Mouse (Mus musculus): ENCODE data around the gene Pphln1.

The Pphln1 gene

DNA sequence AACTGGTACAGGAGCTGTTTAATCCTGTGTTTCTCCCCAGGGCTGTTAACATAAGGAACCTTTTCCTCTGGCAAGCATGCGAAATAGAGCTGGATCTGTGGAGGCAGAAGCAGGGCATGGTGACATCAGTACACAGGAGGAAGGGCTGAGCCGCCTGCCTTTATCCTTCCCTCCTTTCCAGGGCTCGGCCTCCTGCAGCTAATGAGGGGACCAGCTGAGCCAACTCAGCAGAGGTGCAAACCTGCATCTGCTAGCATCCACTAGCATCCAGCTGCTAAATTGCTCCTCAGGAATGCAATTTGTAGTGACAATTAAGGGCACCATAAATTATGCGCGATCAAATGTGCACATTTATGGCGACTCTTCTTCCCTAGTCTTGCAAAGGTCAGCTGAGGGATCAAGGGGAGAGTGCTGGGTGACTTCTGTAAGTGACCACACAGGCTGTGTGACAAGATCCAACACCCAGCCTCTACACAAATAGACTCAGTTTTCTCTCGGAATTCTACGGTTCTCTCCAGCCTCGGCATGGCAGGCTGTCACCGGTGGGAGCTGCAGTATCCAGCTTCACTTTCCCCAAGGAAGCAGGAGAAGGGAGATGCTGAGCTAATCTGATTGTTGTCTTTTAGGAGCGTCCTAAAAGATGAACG is 112.7 kb downstream of the Pphln1 start:
- no peak for DNase-seq

DNA sequence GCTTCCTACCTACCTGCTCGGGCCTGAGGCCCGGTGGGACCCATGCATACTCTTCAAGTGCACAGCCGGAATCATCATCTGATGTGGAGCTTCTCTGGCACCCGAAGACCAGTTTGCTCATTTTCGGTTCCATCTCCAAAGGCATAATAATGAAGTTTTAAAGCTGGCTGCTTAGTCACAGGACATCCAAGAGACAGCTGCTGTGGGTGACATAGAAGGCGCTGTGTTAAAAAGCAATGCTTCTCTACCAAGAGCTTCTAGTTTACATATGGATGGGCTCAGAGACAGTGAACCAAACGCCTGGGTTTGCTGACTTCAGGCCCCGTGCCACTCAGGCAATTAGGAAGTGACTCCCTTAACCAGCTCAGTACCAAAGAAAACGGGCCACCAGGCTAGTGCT is 114.3 kb downstream of the Pphln1 start:
- no peak for DNase-seq

DNA sequence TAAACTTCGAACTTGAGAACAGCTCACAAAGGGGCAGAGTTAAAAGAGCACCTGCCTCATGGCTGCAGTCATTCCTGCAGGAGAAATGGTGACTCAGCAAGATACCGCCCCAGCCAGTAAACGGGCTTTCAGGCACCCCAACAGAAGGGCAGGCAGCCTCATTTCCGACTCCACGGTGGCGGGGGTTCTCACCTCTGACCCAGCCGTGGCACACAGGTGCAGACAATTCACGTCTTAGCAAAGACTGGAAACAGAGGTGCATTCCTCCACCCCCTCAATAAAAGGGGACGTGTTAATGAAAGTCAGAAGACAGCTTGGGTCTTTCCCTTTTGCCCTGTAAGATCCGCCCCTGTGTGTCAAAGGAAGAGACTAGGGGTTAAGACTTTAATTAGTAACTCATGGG is 115.8 kb downstream of the Pphln1 start:
- DNase-seq: no peak

DNA sequence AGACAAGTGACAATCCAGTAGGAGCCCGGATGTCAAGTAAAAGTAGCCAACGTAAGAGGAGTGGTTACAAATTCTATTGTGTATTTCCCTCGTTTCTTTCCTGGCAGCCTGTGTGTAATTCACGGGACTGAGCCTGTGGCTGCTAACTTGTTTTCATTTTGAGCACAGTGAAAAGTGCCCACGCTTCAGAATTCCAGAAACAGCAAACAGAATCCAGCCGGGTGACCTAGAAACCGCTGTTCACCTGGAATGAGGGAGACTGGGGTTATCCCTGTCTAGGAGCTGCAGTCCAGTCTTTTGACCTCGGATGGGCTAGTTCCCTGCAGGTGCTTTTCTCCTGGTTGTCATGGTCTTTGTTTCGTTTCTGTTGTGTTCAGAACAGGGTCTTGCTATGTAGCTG is 117.2 kb downstream of the Pphln1 start:
- DNase-seq: no peak

DNA sequence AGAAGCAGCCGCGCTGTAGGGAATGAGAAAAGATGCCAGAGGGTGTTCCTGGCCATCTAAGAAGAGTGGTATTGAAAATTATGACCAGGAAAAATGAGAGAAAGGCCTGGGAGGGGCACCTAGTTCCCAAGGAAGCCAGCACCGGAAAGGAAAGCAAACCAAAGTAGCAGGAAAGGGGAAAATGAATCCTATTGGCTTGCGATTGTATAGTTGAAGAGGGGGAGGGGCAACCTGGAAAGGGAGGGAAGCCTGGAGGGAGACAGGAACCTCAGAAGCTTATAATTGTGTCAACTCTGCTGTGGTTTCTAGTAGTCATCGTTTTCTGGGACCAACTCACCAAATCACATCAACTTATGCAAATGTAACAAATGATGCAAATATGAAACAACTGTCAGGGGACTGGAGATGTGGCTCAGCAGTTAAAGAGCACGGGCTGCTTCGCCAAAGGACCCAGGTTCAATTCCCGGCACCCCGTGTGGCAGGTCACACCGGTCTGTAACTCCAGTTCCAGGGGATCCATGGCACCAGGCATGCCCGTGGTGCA is 118.9 kb downstream of the Pphln1 start:
- DNase-seq: no peak

DNA sequence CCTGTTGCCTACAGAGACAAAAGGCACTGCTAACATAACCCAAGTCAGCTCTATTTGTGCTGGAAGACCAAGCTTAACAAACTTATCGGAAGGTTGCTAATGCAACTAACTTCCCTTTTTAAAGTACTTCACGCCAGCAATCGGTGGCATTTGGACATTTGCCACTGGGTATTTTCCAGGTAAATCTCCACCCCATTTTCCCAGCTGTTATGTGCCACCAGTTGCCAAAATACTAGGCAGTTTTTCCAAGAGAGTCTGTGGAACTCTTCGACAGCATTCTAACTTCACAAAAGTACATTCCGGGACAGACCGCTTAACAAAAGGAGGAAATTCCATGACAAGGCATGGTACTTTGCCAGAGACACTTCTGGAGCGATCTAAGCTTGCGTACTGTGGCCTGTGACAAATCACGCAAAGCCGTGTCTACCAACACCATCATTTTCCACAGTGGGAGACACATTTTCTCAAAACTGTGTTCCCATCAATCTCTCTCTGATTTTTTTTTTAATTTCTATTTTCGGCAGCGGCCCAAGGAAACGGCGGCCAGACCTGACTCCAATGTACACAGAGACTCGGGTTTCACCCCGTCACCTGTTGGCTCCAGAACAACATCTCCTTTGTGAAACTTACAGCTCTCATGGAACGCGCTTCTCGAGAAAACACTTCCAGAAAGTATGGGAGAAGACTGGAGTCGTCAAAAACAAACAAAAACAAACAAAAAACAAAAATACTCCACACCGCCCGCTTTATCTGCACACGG is 120.2 kb downstream of the Pphln1 start:
- no peak for DNase-seq

DNA sequence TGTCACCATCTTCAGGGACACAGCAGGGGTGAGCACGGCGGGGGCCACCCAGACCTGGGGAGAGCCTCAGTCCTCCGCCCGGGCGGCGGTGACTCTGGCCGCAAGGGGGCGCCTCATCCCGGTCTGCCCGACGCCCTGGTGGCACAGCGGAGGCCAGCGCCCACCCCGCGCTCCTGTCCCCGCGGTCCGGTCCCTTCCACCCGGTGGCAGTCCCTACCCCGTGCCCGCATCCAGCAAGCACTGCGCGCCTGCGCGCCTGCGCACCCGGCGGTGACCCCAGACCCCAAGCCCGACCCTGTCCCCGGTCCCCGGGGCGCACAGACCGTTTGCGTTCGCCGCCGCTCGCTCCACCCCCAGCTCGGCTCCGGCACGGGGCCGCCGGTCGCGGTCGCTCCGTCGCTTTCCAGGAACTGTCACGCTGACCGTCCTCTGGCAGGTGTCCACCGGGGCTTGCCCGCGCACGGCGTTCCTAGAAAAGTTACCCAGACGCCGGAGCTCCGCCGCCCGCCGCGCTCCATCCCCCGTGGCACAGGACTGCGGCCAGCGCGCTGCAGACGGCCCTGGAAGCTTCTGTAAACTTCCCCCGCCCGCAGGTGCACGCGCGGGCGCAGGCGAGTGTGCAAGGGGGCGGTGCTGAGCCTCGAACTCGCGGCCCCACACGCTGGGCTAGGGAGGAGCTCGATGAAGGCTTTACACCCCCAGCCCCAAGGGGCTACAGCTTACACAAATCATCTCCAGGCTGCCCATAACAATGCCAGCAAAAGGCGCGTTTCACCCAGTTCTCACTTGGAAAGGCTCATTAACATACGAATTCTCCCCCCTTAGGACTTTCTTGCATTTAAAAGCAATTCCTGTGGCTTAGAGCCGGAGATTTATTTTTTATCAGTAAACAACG is 121.0 kb downstream of the Pphln1 start:
- peak; percentile 69 to 79 for DNase-seq

DNA sequence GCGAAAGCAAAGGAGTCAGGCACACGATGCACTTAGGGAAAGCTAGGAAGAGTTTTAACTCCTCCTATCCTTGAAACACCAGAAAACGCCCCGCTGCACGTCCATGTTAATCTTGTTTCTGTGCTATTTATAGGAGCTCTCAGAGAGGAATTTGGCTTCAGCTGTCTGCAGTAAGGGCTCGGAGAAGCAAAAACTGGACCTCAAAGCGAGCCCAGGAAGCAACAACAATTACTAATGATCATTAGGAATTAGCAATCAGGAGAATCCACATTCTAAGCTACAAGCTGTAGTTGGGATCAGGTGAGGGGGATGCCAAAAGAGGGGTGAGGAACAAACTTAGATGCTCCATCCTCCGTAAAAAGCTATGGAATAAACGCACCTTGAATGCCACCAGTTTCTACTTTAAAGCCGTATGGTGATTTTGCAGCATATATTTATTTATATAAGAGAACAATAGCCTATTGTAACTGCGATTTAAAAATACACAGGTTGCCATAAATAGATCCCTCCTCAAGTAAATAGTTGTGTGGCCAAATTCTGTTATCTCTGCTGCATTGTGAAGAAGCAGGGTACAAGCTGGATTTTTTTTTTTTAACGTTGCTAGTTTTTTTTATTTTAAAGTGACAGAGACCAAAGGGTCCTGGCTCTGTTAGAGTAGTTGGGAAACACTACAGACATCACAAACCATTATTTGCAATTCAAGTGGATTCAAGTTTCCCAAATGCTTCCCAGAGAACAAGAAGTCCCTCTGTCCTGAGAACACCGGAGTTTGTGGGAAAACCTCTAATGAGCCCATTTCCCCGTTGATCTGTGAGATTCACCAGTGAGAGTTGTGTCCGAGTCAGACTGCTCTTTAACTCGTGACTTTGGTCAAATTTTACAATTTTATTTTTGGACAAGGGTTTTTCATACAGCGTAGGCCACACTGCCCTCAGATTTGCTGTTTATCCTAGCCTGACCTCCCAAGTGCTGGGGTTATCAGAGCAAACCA is 122.0 kb downstream of the Pphln1 start:
- DNase-seq: no peak

DNA sequence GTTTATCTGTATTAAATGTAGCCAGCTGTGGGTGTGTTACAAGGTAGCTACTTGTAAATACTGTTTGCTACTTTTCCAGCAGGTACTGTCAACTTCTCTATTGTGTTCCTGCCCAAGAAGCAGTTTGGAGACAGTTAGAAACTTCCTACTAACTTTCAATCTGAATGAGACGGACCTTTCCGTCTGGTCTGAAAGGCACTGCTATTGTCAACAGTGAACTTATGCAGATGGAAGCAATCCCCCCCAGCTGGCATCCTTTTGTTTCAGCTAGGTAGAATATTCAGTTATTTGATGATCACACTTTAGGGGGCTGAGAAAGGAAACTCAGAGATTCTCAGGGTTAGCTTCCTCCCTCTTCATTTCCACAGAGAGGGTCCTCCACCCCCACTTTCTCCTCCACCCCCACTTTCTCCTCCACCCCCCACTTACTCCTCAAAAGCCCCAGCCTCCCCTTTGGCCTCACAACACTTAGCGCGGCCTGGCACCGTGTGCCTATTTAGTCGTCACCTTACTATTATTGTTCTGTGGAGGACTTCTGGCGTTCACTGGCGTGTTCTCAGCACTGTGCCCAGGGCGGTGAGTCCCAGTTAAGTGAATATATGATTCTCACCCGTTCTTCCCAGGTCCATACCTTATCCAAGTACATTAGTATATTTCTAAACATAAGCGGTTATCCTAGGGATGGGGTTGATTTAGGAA is 123.1 kb downstream of the Pphln1 start:
- no peak for DNase-seq

DNA sequence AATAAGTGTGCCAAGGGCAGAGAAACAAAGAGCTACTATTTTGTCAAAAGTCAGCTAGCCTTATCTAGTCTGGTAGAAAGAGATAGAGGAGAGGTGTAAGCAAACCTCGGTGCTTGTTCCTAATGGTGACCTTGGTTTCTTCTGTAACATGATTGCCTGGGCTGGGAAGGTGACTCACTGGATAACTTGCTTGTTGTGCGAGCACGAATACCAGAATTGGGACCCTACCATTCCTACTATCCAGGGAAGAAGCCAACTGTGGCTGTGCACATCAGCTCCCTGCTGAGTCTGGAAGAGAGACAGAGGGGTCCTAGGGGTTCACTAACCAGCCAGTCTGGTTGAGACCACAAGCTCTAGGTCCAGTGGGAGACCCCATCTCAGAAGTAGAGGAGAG is 123.6 kb downstream of the Pphln1 start:
- DNase-seq: no peak

DNA sequence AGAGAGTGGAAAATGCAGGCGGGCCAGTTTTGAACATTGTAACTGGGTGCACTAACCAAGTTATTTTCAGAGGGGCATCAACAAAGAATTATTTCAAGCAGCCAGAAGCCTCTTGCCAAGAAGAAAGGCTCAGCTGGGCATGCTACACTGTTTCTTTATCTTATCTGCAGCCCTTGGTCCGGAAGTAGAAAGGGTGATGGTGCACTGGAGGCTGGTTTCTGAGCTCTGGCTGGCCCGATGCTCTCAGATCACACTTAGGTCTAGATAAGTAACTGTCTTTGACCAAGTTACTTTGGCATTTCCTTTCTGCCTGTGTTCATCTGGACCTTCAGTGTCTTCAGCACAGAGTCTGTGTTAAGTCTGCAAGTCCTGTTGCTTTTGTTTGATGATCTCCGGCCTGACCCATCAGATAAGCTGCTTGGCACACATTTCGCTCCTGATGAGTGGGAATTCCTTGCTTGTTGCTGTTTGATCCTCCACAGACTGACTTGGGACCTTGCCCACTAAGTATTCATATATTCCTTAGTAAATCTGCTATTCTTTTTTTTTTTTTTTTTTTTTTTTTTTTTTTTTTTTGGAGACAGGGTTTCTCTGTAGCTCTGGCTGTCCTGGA is 127.3 kb downstream of the Pphln1 start:
- no peak for DNase-seq

DNA sequence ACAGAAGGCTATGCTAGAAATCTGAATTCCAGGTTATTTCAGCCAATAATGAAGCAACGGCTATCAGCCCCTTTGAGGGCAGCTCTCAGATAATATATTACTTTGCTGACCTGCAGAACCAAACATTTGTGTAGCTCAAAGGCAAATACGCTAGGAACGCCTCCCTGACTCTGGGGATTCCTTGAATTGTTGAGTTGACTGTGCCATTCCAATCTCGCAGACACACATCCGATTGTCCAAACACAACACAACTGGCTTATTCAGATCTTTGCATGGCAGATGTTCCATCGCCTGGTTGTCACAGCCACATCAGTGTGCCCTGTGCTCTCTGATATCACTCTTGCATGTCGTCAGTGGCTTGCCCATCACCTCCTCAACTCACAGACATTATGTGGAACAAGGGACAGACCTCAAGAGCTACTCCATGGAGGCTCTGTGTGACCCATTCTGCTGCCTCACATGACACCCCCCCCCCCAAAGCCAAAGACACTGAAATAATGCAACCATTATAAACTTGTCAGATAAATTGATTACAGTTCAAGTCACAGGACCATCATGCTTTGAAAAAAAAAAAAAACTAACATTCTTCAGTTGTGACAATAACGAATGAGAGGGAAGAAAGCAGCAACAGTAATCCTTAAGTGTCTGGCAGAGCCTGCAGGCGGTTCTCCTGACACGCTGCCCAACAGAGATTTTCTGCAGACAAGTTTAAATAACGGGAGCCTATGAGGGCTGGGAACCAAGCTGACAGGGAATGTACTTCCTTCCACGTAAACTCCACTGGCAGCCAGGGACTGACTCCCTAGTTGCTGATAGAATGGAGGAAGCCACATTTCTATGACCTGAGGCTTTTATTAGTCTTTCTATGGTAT is 131.9 kb downstream of the Pphln1 start:
- DNase-seq: no peak

DNA sequence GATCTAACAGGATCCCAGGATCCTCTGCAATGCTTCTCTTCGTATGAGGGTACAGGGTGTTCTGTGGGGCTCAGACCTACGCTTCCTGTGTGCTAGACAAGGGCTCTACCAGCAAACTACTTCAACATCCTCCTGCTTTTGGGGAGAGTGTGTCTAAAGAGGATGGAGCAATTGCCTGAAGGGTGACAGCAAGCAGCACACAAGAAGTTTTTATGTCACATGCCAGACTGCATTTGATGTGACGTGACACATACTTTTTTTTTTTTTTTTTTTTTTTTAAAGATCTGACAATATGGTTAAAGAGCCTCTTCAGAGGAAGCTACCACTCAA is 132.5 kb downstream of the Pphln1 start:
- no peak for DNase-seq

DNA sequence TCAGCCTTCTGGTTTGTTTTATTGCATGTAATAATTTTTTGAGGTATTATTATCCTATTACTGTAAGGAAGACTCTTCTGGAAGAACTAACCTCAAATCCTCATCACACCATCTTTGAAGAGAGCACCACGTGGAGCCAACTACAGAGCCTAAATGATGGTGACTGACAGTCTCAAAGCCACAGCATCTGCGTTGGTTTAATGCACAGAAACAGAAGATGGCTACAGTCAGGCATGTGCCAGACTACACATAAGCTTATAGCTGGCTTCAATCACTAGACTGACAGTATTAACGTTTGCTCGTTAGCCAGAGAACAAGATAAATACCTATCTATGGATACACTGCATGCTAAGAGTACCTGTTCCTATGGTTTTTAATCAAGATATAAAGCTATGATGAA is 138.0 kb downstream of the Pphln1 start:
- no peak for DNase-seq

DNA sequence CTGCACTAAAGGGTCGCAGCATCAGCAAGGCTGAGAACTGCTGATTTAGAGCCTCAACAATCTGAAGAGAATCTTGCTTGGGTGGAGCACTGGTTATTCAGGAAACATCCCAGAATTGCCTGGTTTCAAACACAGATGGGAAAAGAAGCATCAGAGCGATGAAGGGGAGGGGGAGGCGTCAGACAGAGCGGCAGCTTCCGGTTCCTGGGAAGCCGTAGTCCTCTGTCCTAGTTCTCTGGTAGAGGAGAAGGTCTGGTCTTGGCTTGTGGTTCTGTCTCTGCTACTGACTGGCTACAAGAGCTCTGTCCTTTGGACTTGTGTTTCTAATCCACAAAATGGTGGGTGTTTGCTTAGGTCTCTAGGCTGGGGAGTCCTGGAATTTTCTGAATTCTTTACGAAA is 139.6 kb downstream of the Pphln1 start:
- no peak for DNase-seq

DNA sequence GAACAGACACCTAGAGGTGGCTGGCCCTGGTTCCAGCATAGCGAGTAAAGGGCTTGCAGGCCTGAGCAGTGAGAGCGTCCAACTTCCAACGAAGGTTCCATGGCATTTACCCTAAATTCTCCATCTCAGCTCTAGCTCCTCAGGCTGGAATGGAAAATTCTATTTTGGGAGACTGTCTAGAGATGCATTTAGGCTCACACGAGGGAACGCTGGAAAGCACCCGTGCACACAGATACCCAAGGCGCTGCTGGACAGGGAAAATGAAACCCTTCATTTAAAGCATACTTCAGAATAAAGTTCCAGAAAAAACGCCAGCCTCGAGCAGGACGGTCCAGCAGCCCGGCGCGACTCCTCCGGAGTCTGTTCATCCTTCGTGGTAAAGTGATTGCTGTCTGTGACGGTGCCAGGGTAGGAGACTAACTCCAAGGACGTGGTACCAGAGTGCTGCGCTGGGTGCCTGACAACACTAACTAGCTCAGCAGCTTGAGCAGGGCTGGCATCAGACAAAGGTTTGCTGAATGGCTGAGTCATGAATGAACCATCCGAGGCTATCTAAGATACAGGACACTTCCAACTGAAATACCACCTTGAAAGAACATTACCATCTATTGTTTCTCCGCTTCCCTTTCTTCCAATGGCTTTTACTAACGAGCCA is 140.5 kb downstream of the Pphln1 start:
- no peak for DNase-seq

DNA sequence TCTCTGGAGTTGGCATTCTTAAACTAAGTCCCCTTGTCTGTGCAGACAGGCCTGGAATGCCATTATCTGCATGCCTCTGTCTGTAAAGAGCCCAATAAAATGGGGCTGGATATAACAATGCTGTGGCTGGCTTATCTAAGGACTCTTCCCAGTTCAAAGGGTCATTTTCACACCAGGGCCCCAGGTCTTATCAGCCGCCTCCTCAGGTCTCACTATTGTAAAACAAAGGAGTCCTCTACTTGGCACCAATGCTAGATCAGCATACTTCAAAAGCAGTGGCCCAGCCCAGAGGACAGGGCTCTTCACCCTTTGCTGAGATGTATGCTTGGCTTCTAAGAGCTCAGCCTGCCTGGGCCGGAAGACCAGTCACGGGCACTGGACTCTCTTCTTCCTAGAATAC is 141.3 kb downstream of the Pphln1 start:
- no peak for DNase-seq
